Mouse (Mus musculus): Measurements from ENCODE around the gene Fdx1.

DNA sequence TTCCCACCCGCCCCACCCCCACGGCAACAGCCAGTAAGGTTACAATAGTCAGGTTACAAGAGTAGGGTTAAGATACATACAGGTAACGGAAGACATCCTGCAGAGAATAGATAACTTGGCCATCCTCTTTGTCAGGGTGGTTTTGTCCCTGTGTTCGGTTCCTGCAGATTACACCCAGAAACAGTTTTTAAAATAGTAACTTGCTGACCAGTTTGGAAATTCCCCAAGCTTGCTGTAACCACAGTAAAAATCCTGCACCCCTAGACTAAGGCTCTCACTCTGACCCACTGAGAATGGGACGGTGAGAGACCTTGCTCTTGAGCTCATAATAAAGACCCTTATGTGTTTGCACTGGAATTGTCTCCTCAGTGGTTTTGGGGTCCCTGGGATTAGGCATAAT lies 33.4 kb downstream of the Fdx1 start:
- TF ChIP-seq CTCF (IDR thresholded peaks at IDR 0.05; ENCODE audit: low read depth) (no peak), EP300 (IDR thresholded peaks at IDR 0.05; ENCODE audit: low read depth) (no peak)
